Mouse (Mus musculus) telencephalon, adult 2 months (tissue): ENCODE measurements around the gene Ccr3.
"Not testable (repeated sequence)": the region's sequence is repeated elsewhere in the genome, so short reads cannot be mapped to it uniquely, and the experiment has no call there.

Source experiments
- DNase-seq: peaks from one replicate; pipeline ENCODE4 v3.0.0-alpha.2; 2011; ENCODE audit warnings: low read depth, low spot score

Ccr3 gene

DNA sequence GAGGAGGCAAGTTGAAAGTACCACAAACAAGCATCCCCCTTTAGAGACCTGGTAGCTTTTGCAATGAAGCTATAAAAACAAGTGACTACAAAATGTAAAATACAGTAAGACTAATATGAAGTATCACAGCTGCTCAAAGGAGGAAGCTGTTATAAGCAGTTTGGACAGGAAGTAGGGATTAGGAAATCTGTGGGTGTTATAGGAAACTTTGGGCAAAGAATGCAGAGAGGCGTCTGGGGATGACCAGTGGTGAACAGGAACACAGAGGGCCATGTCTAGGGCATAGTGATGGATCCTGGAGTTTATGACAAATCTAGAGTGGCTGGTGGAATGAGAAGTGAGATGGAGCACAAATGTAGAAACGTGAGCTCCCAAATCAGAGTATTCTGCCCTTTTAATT, 31.8 kb downstream of the Ccr3 start:
- DNase-seq = no peak

GRCm38 (mm10) chr9:124056158-124056709, 34.5 kb downstream of the Ccr3 start:
- DNase-seq = no peak

DNA sequence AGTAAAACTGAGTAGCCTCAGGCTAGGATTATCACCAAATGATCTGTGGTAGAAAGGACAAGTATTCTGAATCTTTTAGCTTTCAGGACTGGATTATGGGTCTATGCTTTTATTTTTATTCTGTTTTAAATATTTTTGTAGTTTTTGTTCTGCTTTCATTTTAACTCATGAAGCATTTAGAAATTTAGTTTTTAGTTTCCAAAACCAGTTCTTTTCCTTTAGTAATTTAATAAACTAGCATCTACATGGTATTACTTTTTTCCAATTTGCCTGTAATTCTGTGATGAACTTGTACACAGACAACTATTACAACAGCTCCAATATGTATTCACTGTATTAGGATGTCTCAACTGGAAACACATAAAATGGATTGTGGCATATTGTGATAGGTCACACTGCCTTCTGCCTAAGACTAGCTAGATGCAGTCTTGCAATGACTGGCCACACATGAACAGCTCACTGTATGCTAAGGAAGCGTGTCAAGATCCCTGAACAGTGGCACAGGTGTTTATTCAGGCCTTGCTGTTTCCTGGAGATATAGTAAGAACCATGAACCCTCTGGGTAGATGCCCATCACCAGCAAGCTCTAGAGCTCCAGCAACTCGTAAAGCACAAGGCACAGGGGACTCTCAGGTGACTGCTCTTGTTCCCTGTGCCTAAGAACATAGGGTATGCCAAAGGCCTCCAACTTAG, 38.0 kb downstream of the Ccr3 start:
- no peak for DNase-seq

DNA sequence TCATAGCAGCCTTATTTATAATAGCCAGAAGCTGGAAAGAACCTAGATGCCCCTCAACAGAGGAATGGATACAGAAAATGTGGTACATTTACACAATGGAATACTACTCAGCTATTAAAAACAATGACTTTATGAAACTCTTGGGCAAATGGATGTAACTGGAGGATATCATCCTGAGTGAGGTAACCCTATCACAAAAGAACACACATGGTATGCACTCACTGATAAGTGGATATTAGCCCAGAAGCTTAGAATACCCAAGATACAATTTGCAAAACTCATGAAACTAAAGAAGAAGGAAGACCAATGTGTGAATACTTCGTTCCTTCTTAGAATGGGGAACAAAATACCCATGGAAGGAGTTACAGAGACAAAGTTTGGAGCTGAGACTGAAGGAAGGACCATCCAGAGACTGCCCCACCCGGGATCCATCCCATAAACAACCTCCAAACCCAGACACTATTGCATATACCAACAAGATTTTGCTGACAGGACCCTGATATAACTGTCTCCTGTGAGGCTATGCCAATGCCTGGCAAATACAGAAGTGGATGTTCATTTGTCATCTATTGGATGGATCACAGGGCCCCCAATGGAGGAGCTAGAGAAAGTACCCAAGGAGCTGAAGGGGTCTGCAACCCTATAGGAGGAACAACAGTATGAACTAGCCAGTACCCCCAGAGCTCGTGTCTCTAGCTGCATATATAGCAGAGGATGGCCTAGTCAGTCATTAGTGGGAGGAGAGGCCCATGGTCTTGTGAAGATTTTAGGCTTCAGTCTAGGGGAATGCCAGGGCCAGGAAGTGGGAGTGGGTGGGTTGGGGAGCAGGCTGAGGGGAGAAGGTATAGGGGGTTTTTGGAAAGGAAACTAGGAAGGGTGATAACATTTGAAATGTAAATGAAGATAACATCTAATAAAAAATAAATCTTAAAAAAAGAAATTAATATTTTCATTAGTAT, 40.0 kb downstream of the Ccr3 start:
- DNase-seq = not testable (repeated sequence)

- no peak for DNase-seq
These were observed 44.9 kb downstream of the Ccr3 start for GRCm38 (mm10) chr9:124066572-124067103.

GRCm38 (mm10) chr9:124068098-124069058, 46.6 kb downstream of the Ccr3 start:
- no peak for DNase-seq

- DNase-seq = peak; percentile 10
These were observed 49.7 kb downstream of the Ccr3 start for GRCm38 (mm10) chr9:124071506-124071905.

DNA sequence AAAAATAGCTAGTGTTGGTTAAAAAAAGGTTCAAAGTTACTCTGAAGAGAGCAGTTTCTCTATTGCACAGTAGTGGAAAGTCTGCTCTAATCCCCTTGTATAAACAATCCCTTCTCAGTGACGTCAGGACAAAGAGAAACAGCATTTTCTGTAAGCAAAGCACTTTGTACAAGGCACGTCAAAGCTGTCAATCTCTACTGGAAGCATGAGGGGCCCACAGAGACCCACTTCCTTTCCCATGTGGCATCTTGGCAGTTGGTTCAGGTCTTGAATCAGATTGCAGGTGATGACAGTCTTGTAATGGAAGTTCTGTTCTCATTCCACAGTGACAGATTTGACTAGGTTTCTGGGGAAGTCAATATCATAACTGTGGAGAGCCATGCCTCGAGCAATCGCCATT, 58.0 kb downstream of the Ccr3 start:
- no peak for DNase-seq

GRCm38 (mm10) chr9:124080471-124080870, 58.7 kb downstream of the Ccr3 start:
- not testable (repeated sequence) for DNase-seq
